Mouse (Mus musculus) megakaryocyte progenitor cell, adult 5-6 weeks (primary cell): ENCODE results near the gene Gprc5b. TPM values are rescaled to one million over a fixed set of nuclear protein-coding genes. Genes with fewer than 3 reads are reported as not detected.

Experiments
- ATAC-seq: replicated peaks from 2 replicates; pipeline ENCODE4 v1.8.0; 2016; ENCODE audit warnings: mild to moderate bottlenecking, moderate TSS enrichment, inconsistent platforms; ENCODE audit not compliant: poor library complexity
- total RNA-seq, 2 experiments: library from RNA; stranded (forward) in 1 of 2; stranded (reverse) in 1 of 2; fragments of 157-497, 149-512 nt in 1 of 2; fragments of 200-1000 nt in 1 of 2; gene quantifications; 2 replicates each; pipeline versions ENCODE4 v1.2.3 to v1.2.4; 2015 to 2017

The Gprc5b gene
- total RNA-seq, 2 experiments from 2014 or later, result 1.2 to 3.3 TPM

GRCm38 (mm10) chr7:118922441-118923202, 72.4 kb downstream of the Gprc5b start:
- ATAC-seq, result no peak

Other genes starting within 250 kb of the Gprc5b start
- 0.07 and 1.2 TPM in 2 replicates for gene Iqck, start 139.5 kb downstream of the Gprc5b start, total RNA-seq (2015)
- 1.2 and 2.5 TPM in 2 replicates for gene Iqck, start 139.5 kb downstream of the Gprc5b start, total RNA-seq (2017)
- gene Knop1, start 139.0 kb downstream of the Gprc5b start, total RNA-seq (2015), result 27.4 and 29.7 TPM in 2 replicates
- 40.2 and 52.3 TPM in 2 replicates for gene Knop1, start 139.0 kb downstream of the Gprc5b start, total RNA-seq (2017)
- not detected in 2 replicates for gene Gpr139, start 189.4 kb upstream of the Gprc5b start, total RNA-seq (2015)
- not detected in 2 replicates for gene Gpr139, start 189.4 kb upstream of the Gprc5b start, total RNA-seq (2017)